In the genomic region with DNA sequence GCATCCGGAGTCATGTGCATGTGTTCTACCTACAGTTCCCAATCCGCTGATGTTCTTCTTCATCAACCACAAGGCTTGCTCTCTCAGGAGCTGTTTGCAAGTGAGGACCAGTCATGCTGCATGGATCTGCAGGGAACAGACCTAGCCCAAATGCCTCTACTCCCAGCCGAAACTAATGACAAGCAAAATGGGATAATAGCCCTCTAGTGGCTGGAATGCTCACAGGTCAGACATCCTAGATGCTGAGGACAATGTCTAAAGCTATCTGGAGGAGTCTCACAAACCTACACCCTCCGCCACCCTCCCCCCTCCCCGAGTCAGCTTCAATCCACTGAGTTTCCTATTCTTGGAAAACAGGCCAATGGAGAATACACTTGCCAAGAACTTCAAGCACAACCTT, we compare ENCODE assay signal across 10 mouse cellular contexts.
DNase-seq lines count a peak whose midpoint lies in the region; ATAC-seq and TF ChIP-seq lines count a peak whose summit lies in the region.
"Had no signal": no experiment of that assay in that cellular context is flagged by ENCODE, and none has a peak within 500 bp of the region (broad histone marks: within the 10 kb centered on the region; RNA-seq: fewer than 3 reads in every experiment).

No protein-coding gene starts in this region.

- DNase-seq in hindbrain, embryonic 11.5 days (ENCODE audit: low spot score): peak; percentile 64
- DNase-seq in ES-CJ7 (ENCODE audit: low read depth, low spot score) (peak; percentile 89), MN1 (ENCODE audit: low spot score) (no peak)
- peak; percentile 64 for DNase-seq in limb, embryonic 11.5 days (ENCODE audit: low spot score)
- no peak for DNase-seq in gastrocnemius, postnatal 25 days
- DNase-seq in heart, adult 18-20 months: no peak
- DNase-seq: liver, embryonic 13.5 days had no signal

- no peak overlapping the region for H3K27ac ChIP-seq in hindbrain, embryonic 11.5 days (ENCODE audit: low read depth, low read length)
- H3K27ac ChIP-seq in hindbrain, embryonic 16.5 days (ENCODE audit: low read depth, low read length): no peak overlapping the region
- H3K27ac ChIP-seq in cortical plate, adult 2 months (ENCODE audit: insufficient read depth, low read length): no peak overlapping the region
- no peak overlapping the region for H3K27ac ChIP-seq in limb, embryonic 11.5 days (replicated peaks; ENCODE audit: low read depth, low read length)
- H3K27ac ChIP-seq: heart, embryonic 15.5 days; liver, embryonic 13.5 days had no signal

- no peak for ATAC-seq in hindbrain, embryonic 11.5 days (ENCODE audit: low FRiP score)
- no peak; the same call in 1 of the 2 replicates for ATAC-seq in hindbrain, embryonic 16.5 days
- 0 out of 2 replicates have a peak, but pooled peaks have one; percentile 47 for ATAC-seq in limb, embryonic 11.5 days (ENCODE audit: insufficient number of reproducible peaks, low FRiP score, low TSS enrichment, low read depth)

- WGBS in hindbrain, embryonic 11.5 days: 27% methylated on average over 5 of the region's 5 CpGs
- 27% methylated on average over 5 of the region's 5 CpGs for WGBS in hindbrain, embryonic 16.5 days
- 41% methylated on average over 5 of the region's 5 CpGs for WGBS in limb, embryonic 11.5 days

- no peak for TF ChIP-seq POLR2A in cortical plate, adult 2 months (IDR thresholded peaks at IDR 0.05; ENCODE audit: extremely low read depth, insufficient read depth, low read length)

- no peaks in the 10 kb centered on the region for H3K9me3 ChIP-seq in hindbrain, embryonic 11.5 days (ENCODE audit: control insufficient read depth, low read length)
- H3K9me3 ChIP-seq in hindbrain, embryonic 16.5 days (ENCODE audit: control insufficient read depth, low read length): no peaks in the 10 kb centered on the region
- H3K9me3 ChIP-seq in limb, embryonic 11.5 days (ENCODE audit: control insufficient read depth, low read length): no peaks in the 10 kb centered on the region
- H3K9me3 ChIP-seq: heart, embryonic 15.5 days; liver, embryonic 13.5 days had no signal

- H3K27me3 ChIP-seq in hindbrain, embryonic 11.5 days (ENCODE audit: control insufficient read depth, insufficient read depth, low read length): no peaks in the 10 kb centered on the region
- no peaks in the 10 kb centered on the region for H3K27me3 ChIP-seq in hindbrain, embryonic 16.5 days (replicated peaks; ENCODE audit: control insufficient read depth, insufficient read depth, low read length)
- no peaks in the 10 kb centered on the region for H3K27me3 ChIP-seq in limb, embryonic 11.5 days (ENCODE audit: control insufficient read depth, insufficient read depth, low read length)

- no peaks in the 10 kb centered on the region for H3K4me1 ChIP-seq in hindbrain, embryonic 11.5 days (replicated peaks; ENCODE audit: control insufficient read depth, insufficient read depth, low read length)
- no peaks in the 10 kb centered on the region for H3K4me1 ChIP-seq in hindbrain, embryonic 16.5 days (ENCODE audit: control insufficient read depth, insufficient read depth, low read depth, low read length)
- 0 out of 2 replicates have a peak, but pooled peaks cover 2% of the 10 kb centered on the region for H3K4me1 ChIP-seq in cortical plate, adult 2 months (ENCODE audit: control insufficient read depth, insufficient read depth, low read length)
- peaks cover 7% of the 10 kb centered on the region; the same call in 1 of the 2 replicates for H3K4me1 ChIP-seq in limb, embryonic 11.5 days (ENCODE audit: control insufficient read depth, insufficient read depth, low read length)
- H3K4me1 ChIP-seq: heart, embryonic 15.5 days; liver, embryonic 13.5 days had no signal

- no peaks in the 10 kb centered on the region for H3K36me3 ChIP-seq in hindbrain, embryonic 11.5 days (ENCODE audit: control insufficient read depth, insufficient read depth, low read length)
- H3K36me3 ChIP-seq in hindbrain, embryonic 16.5 days (ENCODE audit: control insufficient read depth, insufficient read depth, low read length): no peaks in the 10 kb centered on the region
- no peaks in the 10 kb centered on the region for H3K36me3 ChIP-seq in limb, embryonic 11.5 days (ENCODE audit: control insufficient read depth, insufficient read depth, low read length)
- H3K36me3 ChIP-seq: heart, embryonic 15.5 days; liver, embryonic 13.5 days had no signal

- H3K4me2 ChIP-seq in hindbrain, embryonic 11.5 days (replicated peaks; ENCODE audit: low read depth, low read length): no peak overlapping the region
- H3K4me2 ChIP-seq in hindbrain, embryonic 16.5 days (ENCODE audit: low read length): no peak overlapping the region
- H3K4me2 ChIP-seq in limb, embryonic 11.5 days (ENCODE audit: low read depth, severe bottlenecking): no peak overlapping the region
- H3K4me2 ChIP-seq: heart, embryonic 15.5 days; liver, embryonic 13.5 days had no signal

- TF ChIP-seq CTCF in cortical plate, adult 2 months (IDR thresholded peaks at IDR 0.05; ENCODE audit: extremely low read depth, insufficient read depth, low read length): peak; percentile 41

- H3K9ac ChIP-seq in hindbrain, embryonic 11.5 days (ENCODE audit: low read depth, low read length): no peak overlapping the region
- no peak overlapping the region for H3K9ac ChIP-seq in hindbrain, embryonic 16.5 days (ENCODE audit: low read depth, low read length)
- no peak overlapping the region for H3K9ac ChIP-seq in limb, embryonic 11.5 days (ENCODE audit: low read length)
- H3K9ac ChIP-seq: heart, embryonic 15.5 days; liver, embryonic 13.5 days had no signal

- H3K4me3 ChIP-seq in hindbrain, embryonic 11.5 days (ENCODE audit: low read depth, low read length): no peak overlapping the region
- no peak overlapping the region for H3K4me3 ChIP-seq in hindbrain, embryonic 16.5 days (ENCODE audit: low read length)
- H3K4me3 ChIP-seq in cortical plate, adult 2 months (ENCODE audit: insufficient read depth, low read length): no peak overlapping the region
- no peak overlapping the region for H3K4me3 ChIP-seq in limb, embryonic 11.5 days (ENCODE audit: low read depth, low read length)
- H3K4me3 ChIP-seq: heart, embryonic 15.5 days; liver, embryonic 13.5 days had no signal

Comparison
In these comparisons a context has a peak if more than half of its experiments do, and no peak if none do; other contexts are left out.
1. DNase-seq: peak in hindbrain, embryonic 11.5 days (single experiment), ES-CJ7 (single experiment) and limb, embryonic 11.5 days (single experiment); none in MN1 (single experiment), gastrocnemius, postnatal 25 days (single experiment) and heart, adult 18-20 months (0 of 2).